In genomic region chr4:138215671-138216199, GRCm38 (mm10) we compare ENCODE assay signal across 8 mouse cellular contexts. TPM values are rescaled to one million over a fixed set of nuclear protein-coding genes. Genes with fewer than 3 reads are reported as not detected.
A peak's percentile ranks its signal among the peaks of the same experiment; 100 is the strongest.
DNase-seq lines count a peak whose midpoint lies in the region; ATAC-seq and TF ChIP-seq lines count a peak whose summit lies in the region.

No protein-coding gene starts in this region.

- peak overlapping the region; percentile 77 for H3K27ac ChIP-seq in thymus, adult 2 months (ENCODE audit: control insufficient read depth, insufficient read depth, low read length)
- peak overlapping the region; percentile 97 for H3K27ac ChIP-seq in liver, embryonic 15.5 days (replicated peaks)

- DNase-seq in embryo, embryonic 11 days: peak; percentile 4
- DNase-seq in embryo, embryonic 10.5 days (ENCODE audit: low spot score): no peak
- no peak for DNase-seq in thymus, adult 2 months
- DNase-seq in thymus, adult 18-20 months: no peak
- DNase-seq in skeletal muscle tissue, adult 2 months (ENCODE audit: low read depth, low spot score): peak; percentile 17
- DNase-seq in spleen, adult 12 weeks (ENCODE audit: low spot score): no peak
- DNase-seq in adrenal gland, postnatal 4 days (ENCODE audit: low spot score in 2 of 2): no peak

- H3K4me1 ChIP-seq in thymus, adult 2 months (replicated peaks; ENCODE audit: control insufficient read depth, insufficient read depth, low read length): peaks cover 19% of the 10 kb centered on the region
- H3K4me1 ChIP-seq in liver, embryonic 15.5 days (replicated peaks): peaks cover 42% of the 10 kb centered on the region

- WGBS in thymus, adult 2 months: 49% methylated on average over 13 of the region's 13 CpGs
- 47% methylated on average over 13 of the region's 13 CpGs for WGBS in liver, embryonic 15.5 days (ENCODE audit: insufficient replicate concordance)

- H3K4me2 ChIP-seq in liver, embryonic 15.5 days: peak overlapping the region; percentile 86

- H3K9ac ChIP-seq in liver, embryonic 15.5 days: peak overlapping the region; percentile 95

- no peaks in the 10 kb centered on the region for H3K27me3 ChIP-seq in thymus, adult 2 months (ENCODE audit: control insufficient read depth, insufficient read depth, low read length)
- no peaks in the 10 kb centered on the region for H3K27me3 ChIP-seq in liver, embryonic 15.5 days

- no peak for TF ChIP-seq CTCF in thymus, adult 2 months (IDR thresholded peaks at IDR 0.05; ENCODE audit: borderline replicate concordance, control insufficient read depth, extremely low read depth, insufficient read depth, low read length, poor library complexity)

- TF ChIP-seq POLR2A in thymus, adult 2 months (IDR thresholded peaks at IDR 0.05; ENCODE audit: control insufficient read depth, extremely low read depth, insufficient read depth, low read length, poor library complexity): no peak

- no peaks in the 10 kb centered on the region for H3K9me3 ChIP-seq in liver, embryonic 15.5 days (replicated peaks)

- no peak for ATAC-seq in liver, embryonic 15.5 days (ENCODE audit: insufficient read depth)

- no peaks in the 10 kb centered on the region for H3K36me3 ChIP-seq in thymus, adult 2 months (ENCODE audit: control insufficient read depth, insufficient read depth, low read length)
- no peaks in the 10 kb centered on the region for H3K36me3 ChIP-seq in liver, embryonic 15.5 days (replicated peaks)

- H3K4me3 ChIP-seq in thymus, adult 2 months (ENCODE audit: control insufficient read depth, insufficient read depth, low read length): peak overlapping the region; percentile 71
- H3K4me3 ChIP-seq in liver, embryonic 15.5 days (replicated peaks): peak overlapping the region; percentile 92

RNA-seq across cellular contexts. Expression of gene Hp1bp3, which starts 0.4 kb away (rescaled TPM):
- 146 and 150 TPM in 2 replicates for polyA plus RNA-seq in thymus, adult 2 months (2012; rRNA removed)
- polyA plus RNA-seq in liver, embryonic 15.5 days (2015; fragmentation: Nextera tagmentation; extraction: Ambion mirVana): 36.3 and 40.0 TPM in 2 replicates
- total RNA-seq in adrenal gland, postnatal 4 days (2021): 100 to 1,000 TPM; 212 to 217 TPM

RNA-seq across cellular contexts. Expression of gene Sh2d5, which starts 34.5 kb away (rescaled TPM):
- 4.2 and 4.7 TPM in 2 replicates for polyA plus RNA-seq in thymus, adult 2 months (2012; rRNA removed)
- 0.63 and 1.1 TPM in 2 replicates for polyA plus RNA-seq in liver, embryonic 15.5 days (2015; fragmentation: Nextera tagmentation; extraction: Ambion mirVana)
- 1 to 10 TPM; 3.7 to 4.5 TPM for total RNA-seq in adrenal gland, postnatal 4 days (2021)

RNA-seq across cellular contexts. Expression of gene Kif17, which starts 34.5 kb away (rescaled TPM):
- polyA plus RNA-seq in thymus, adult 2 months (2012; rRNA removed): 1.3 and 1.6 TPM in 2 replicates
- 0.30 and 0.32 TPM in 2 replicates for polyA plus RNA-seq in liver, embryonic 15.5 days (2015; fragmentation: Nextera tagmentation; extraction: Ambion mirVana)
- total RNA-seq in adrenal gland, postnatal 4 days (2021): 1 to 10 TPM; 5.6 to 6.7 TPM

Comparison
In these comparisons a context has a peak if more than half of its experiments do, and no peak if none do; other contexts are left out.
1. DNase-seq: peak in embryo, embryonic 11 days (single experiment) and skeletal muscle tissue, adult 2 months (single experiment); none in embryo, embryonic 10.5 days (single experiment), thymus, adult 2 months (single experiment), thymus, adult 18-20 months (0 of 2), spleen, adult 12 weeks (single experiment) and adrenal gland, postnatal 4 days (0 of 2).